Mouse (Mus musculus): ENCODE data around the gene Ano1. TPM values are rescaled to one million over a fixed set of nuclear protein-coding genes. Genes with fewer than 3 reads are reported as not detected.

Gene Ano1
- polyA plus RNA-seq, 1 experiment: not detected

GRCm38 (mm10) chr7:144562016-144562415 is 189.8 kb downstream of the Ano1 start:
- no peak overlapping the region for H3K4me3 ChIP-seq (replicated peaks)
- no peaks in the 10 kb centered on the region for H3K9me3 ChIP-seq
- H3K27me3 ChIP-seq (replicated peaks): peaks cover 35% of the 10 kb centered on the region
- no peaks in the 10 kb centered on the region for H3K36me3 ChIP-seq (replicated peaks; ENCODE audit: low read length)
- TF ChIP-seq GATA1 (IDR thresholded peaks at IDR 0.05; ENCODE audit: borderline replicate concordance, low read length) (no peak), FLI1 (IDR thresholded peaks at IDR 0.05; ENCODE audit: low read length) (no peak)
- peaks cover 85% of the 10 kb centered on the region for H3K4me1 ChIP-seq

- H3K4me3 ChIP-seq (replicated peaks): no peak overlapping the region
- no peaks in the 10 kb centered on the region for H3K36me3 ChIP-seq (replicated peaks; ENCODE audit: low read length)
- no peak for TF ChIP-seq FLI1 (IDR thresholded peaks at IDR 0.05; ENCODE audit: low read length)
- no peak for TF ChIP-seq GATA1 (IDR thresholded peaks at IDR 0.05; ENCODE audit: borderline replicate concordance, low read length)
- H3K27me3 ChIP-seq (replicated peaks): peaks cover 29% of the 10 kb centered on the region
- no peaks in the 10 kb centered on the region for H3K9me3 ChIP-seq
- peaks cover 84% of the 10 kb centered on the region for H3K4me1 ChIP-seq
These were observed 191.2 kb downstream of the Ano1 start for GRCm38 (mm10) chr7:144560594-144560993.

GRCm38 (mm10) chr7:144558552-144558951 is 193.2 kb downstream of the Ano1 start:
- peaks cover 81% of the 10 kb centered on the region for H3K4me1 ChIP-seq
- no peak overlapping the region for H3K4me3 ChIP-seq (replicated peaks)
- no peaks in the 10 kb centered on the region for H3K36me3 ChIP-seq (replicated peaks; ENCODE audit: low read length)
- no peaks in the 10 kb centered on the region for H3K9me3 ChIP-seq
- TF ChIP-seq GATA1 (IDR thresholded peaks at IDR 0.05; ENCODE audit: borderline replicate concordance, low read length) (no peak), FLI1 (IDR thresholded peaks at IDR 0.05; ENCODE audit: low read length) (no peak)
- H3K27me3 ChIP-seq (replicated peaks): peaks cover 17% of the 10 kb centered on the region

GRCm38 (mm10) chr7:144554123-144554472 is 197.7 kb downstream of the Ano1 start:
- no peak for TF ChIP-seq FLI1 (IDR thresholded peaks at IDR 0.05; ENCODE audit: low read length)
- TF ChIP-seq GATA1 (IDR thresholded peaks at IDR 0.05; ENCODE audit: borderline replicate concordance, low read length): no peak
- H3K9me3 ChIP-seq: no peaks in the 10 kb centered on the region

GRCm38 (mm10) chr7:144553237-144554122 is 198.3 kb downstream of the Ano1 start, which contains the start of gene Ppfia1:
TSS of gene Ppfia1 (minus strand) at chr7:144553729.
- Histone ChIP-seq H3K9me3 (no peaks in the 10 kb centered on the region), H3K4me3 (replicated peaks) (peak within 1 kb of the TSS; percentile 100), H3K27me3 (replicated peaks) (no peaks in the 10 kb centered on the region), H3K4me1 (peaks cover 88% of the 10 kb centered on the region), H3K36me3 (replicated peaks; ENCODE audit: low read length) (peaks cover 43% of the 10 kb centered on the region)
- TF ChIP-seq GATA1 (IDR thresholded peaks at IDR 0.05; ENCODE audit: borderline replicate concordance, low read length) (no peak), FLI1 (IDR thresholded peaks at IDR 0.05; ENCODE audit: low read length) (no peak)

More at GRCm38 (mm10) chr7:144554123-144554472, 197.7 kb downstream of the Ano1 start:
- H3K4me1 ChIP-seq: peaks cover 88% of the 10 kb centered on the region
- H3K4me3 ChIP-seq (replicated peaks): peak overlapping the region; percentile 100
- peaks cover 37% of the 10 kb centered on the region for H3K36me3 ChIP-seq (replicated peaks; ENCODE audit: low read length)
- H3K27me3 ChIP-seq (replicated peaks): no peaks in the 10 kb centered on the region

GRCm38 (mm10) chr7:144552274-144552673 is 199.5 kb downstream of the Ano1 start:
- TF ChIP-seq GATA1 (IDR thresholded peaks at IDR 0.05; ENCODE audit: borderline replicate concordance, low read length) (no peak), FLI1 (IDR thresholded peaks at IDR 0.05; ENCODE audit: low read length) (no peak)
- no peaks in the 10 kb centered on the region for H3K27me3 ChIP-seq (replicated peaks)
- no peaks in the 10 kb centered on the region for H3K9me3 ChIP-seq
- H3K4me3 ChIP-seq (replicated peaks): peak overlapping the region; percentile 100
- H3K36me3 ChIP-seq (replicated peaks; ENCODE audit: low read length): peaks cover 55% of the 10 kb centered on the region
- peaks cover 88% of the 10 kb centered on the region for H3K4me1 ChIP-seq

- H3K36me3 ChIP-seq (replicated peaks; ENCODE audit: low read length): peaks cover 70% of the 10 kb centered on the region
- H3K4me1 ChIP-seq: peaks cover 88% of the 10 kb centered on the region
- no peaks in the 10 kb centered on the region for H3K9me3 ChIP-seq
- peak overlapping the region; percentile 100 for H3K4me3 ChIP-seq (replicated peaks)
- H3K27me3 ChIP-seq (replicated peaks): no peaks in the 10 kb centered on the region
- TF ChIP-seq GATA1 (IDR thresholded peaks at IDR 0.05; ENCODE audit: borderline replicate concordance, low read length) (no peak), FLI1 (IDR thresholded peaks at IDR 0.05; ENCODE audit: low read length) (no peak)
These were observed 201.0 kb downstream of the Ano1 start for GRCm38 (mm10) chr7:144550811-144551210.

- Histone ChIP-seq H3K4me3 (replicated peaks) (peak overlapping the region; percentile 100), H3K27me3 (replicated peaks) (no peaks in the 10 kb centered on the region), H3K4me1 (peaks cover 88% of the 10 kb centered on the region), H3K36me3 (replicated peaks; ENCODE audit: low read length) (peaks cover 78% of the 10 kb centered on the region), H3K9me3 (no peaks in the 10 kb centered on the region)
- TF ChIP-seq GATA1 (IDR thresholded peaks at IDR 0.05; ENCODE audit: borderline replicate concordance, low read length) (no peak), FLI1 (IDR thresholded peaks at IDR 0.05; ENCODE audit: low read length) (no peak)
These were observed 201.7 kb downstream of the Ano1 start for GRCm38 (mm10) chr7:144549904-144550566.

GRCm38 (mm10) chr7:144545231-144545630 is 206.5 kb downstream of the Ano1 start:
- TF ChIP-seq GATA1 (IDR thresholded peaks at IDR 0.05; ENCODE audit: borderline replicate concordance, low read length) (no peak), FLI1 (IDR thresholded peaks at IDR 0.05; ENCODE audit: low read length) (no peak)

GRCm38 (mm10) chr7:144541351-144541750 is 210.4 kb downstream of the Ano1 start:
- TF ChIP-seq FLI1 (IDR thresholded peaks at IDR 0.05; ENCODE audit: low read length) (no peak), GATA1 (IDR thresholded peaks at IDR 0.05; ENCODE audit: borderline replicate concordance, low read length) (no peak)
- Histone ChIP-seq H3K9me3 (no peaks in the 10 kb centered on the region), H3K36me3 (replicated peaks; ENCODE audit: low read length) (peaks cover 90% of the 10 kb centered on the region), H3K4me1 (peaks cover 93% of the 10 kb centered on the region), H3K27me3 (replicated peaks) (no peaks in the 10 kb centered on the region), H3K4me3 (replicated peaks) (peak overlapping the region; percentile 56)

More at GRCm38 (mm10) chr7:144545231-144545630, 206.5 kb downstream of the Ano1 start:
- Histone ChIP-seq H3K27me3 (replicated peaks) (no peaks in the 10 kb centered on the region), H3K4me1 (peaks cover 92% of the 10 kb centered on the region), H3K36me3 (replicated peaks; ENCODE audit: low read length) (peaks cover 92% of the 10 kb centered on the region), H3K4me3 (replicated peaks) (peak overlapping the region; percentile 65), H3K9me3 (no peaks in the 10 kb centered on the region)
